Comparison of ENCODE assay signal across 8 mouse cellular contexts in genomic region chr19:5389647-5390046, GRCm38 (mm10). TPM values are rescaled to one million over a fixed set of nuclear protein-coding genes. Genes with fewer than 3 reads are reported as not detected.
A peak's percentile ranks its signal among the peaks of the same experiment; 100 is the strongest.
DNase-seq lines count a peak whose midpoint lies in the region; ATAC-seq lines count a peak whose summit lies in the region.

No protein-coding gene starts in this region.

- H3K4me2 ChIP-seq in limb, embryonic 13.5 days (replicated peaks), result peak overlapping the region; percentile 95
- H3K4me2 ChIP-seq in midbrain, embryonic 14.5 days (ENCODE audit: low read length), result peak overlapping the region; percentile 96

- H3K9me3 ChIP-seq in limb, embryonic 13.5 days, result no peaks in the 10 kb centered on the region
- no peaks in the 10 kb centered on the region for H3K9me3 ChIP-seq in midbrain, embryonic 14.5 days (ENCODE audit: control insufficient read depth, low read length)

- H3K9ac ChIP-seq in limb, embryonic 13.5 days, result peak overlapping the region; percentile 82
- H3K9ac ChIP-seq in midbrain, embryonic 14.5 days (replicated peaks; ENCODE audit: low read length), result no peak overlapping the region

- peaks cover 7% of the 10 kb centered on the region; the same call in 1 of the 2 replicates for H3K27me3 ChIP-seq in limb, embryonic 13.5 days
- no peaks in the 10 kb centered on the region for H3K27me3 ChIP-seq in midbrain, embryonic 14.5 days (ENCODE audit: control insufficient read depth, insufficient read depth, low read length)

- 11% methylated on average over 12 of the region's 12 CpGs for WGBS in limb, embryonic 13.5 days
- WGBS in midbrain, embryonic 14.5 days, result 50% methylated on average over 12 of the region's 12 CpGs

- peak overlapping the region; percentile 56; the same call in 1 of the 2 replicates for H3K27ac ChIP-seq in limb, embryonic 13.5 days
- no peak overlapping the region for H3K27ac ChIP-seq in midbrain, embryonic 14.5 days (replicated peaks; ENCODE audit: low read depth, low read length)

- H3K36me3 ChIP-seq in limb, embryonic 13.5 days, result peaks cover 22% of the 10 kb centered on the region
- peaks cover 12% of the 10 kb centered on the region for H3K36me3 ChIP-seq in midbrain, embryonic 14.5 days (ENCODE audit: control insufficient read depth, insufficient read depth, low read length)

- H3K4me1 ChIP-seq in limb, embryonic 13.5 days, result peaks cover 40% of the 10 kb centered on the region
- H3K4me1 ChIP-seq in midbrain, embryonic 14.5 days (ENCODE audit: control insufficient read depth, insufficient read depth, low read length), result peaks cover 28% of the 10 kb centered on the region

- DNase-seq in heart, adult 11 months, result peak; percentile 95
- no peak for DNase-seq in heart, postnatal 25 days (ENCODE audit: low spot score)
- DNase-seq in embryo, embryonic 11 days, result peak; percentile 29
- peak; percentile 23 to 42 for DNase-seq in heart, postnatal 14 days
- DNase-seq in midbrain, embryonic 14.5 days, result no peak
- peak; percentile 85 for DNase-seq in thymus, postnatal 14 days
- no peak for DNase-seq in right cerebral cortex, postnatal 10 days (ENCODE audit: low spot score in 2 of 2)

- intact Hi-C loops in heart, postnatal 25 days (cut with DNase I), result loop anchor here (2.0 kb wide), 1 partner anchor 35 kb away; the partner anchor contains the start of genes AI837181 and Drap1
- intact Hi-C loops in heart, postnatal 14 days (cut with DNase I), result loop anchor here (2.0 kb wide), 1 partner anchor 35 kb away; the partner anchor contains the start of genes AI837181 and Drap1

- no peak for ATAC-seq in limb, embryonic 13.5 days (ENCODE audit: low FRiP score, low read depth)
- no peak for ATAC-seq in midbrain, embryonic 14.5 days (ENCODE audit: low FRiP score, low TSS enrichment)

- H3K4me3 ChIP-seq in limb, embryonic 13.5 days, result peak overlapping the region; percentile 100
- peak overlapping the region; percentile 98 for H3K4me3 ChIP-seq in midbrain, embryonic 14.5 days (replicated peaks; ENCODE audit: low read depth, low read length)

RNA-seq across cellular contexts. Expression of gene Sart1, which starts 1.1 kb away (rescaled TPM):
- total RNA-seq in heart, postnatal 25 days (2021), result 10 to 100 TPM; 45.3 to 58.7 TPM
- total RNA-seq in heart, postnatal 14 days (2021), result 10 to 100 TPM; 47.5 to 49.5 TPM
- polyA plus RNA-seq in limb, embryonic 13.5 days (2015; fragmentation: Nextera tagmentation; extraction: Ambion mirVana), result 81.8 and 84.8 TPM in 2 replicates
- 57.1 and 61.1 TPM in 2 replicates for polyA plus RNA-seq in midbrain, embryonic 14.5 days (2014; fragmentation: Nextera tagmentation; extraction: Ambion mirVana)

RNA-seq across cellular contexts. Expression of gene Tsga10ip, which starts 12.7 kb away (rescaled TPM):
- total RNA-seq in heart, postnatal 25 days (2021), result under 1 TPM; 0.28 to 0.88 TPM
- total RNA-seq in heart, postnatal 14 days (2021), result under 1 TPM; 0.31 to 0.90 TPM
- polyA plus RNA-seq in limb, embryonic 13.5 days (2015; fragmentation: Nextera tagmentation; extraction: Ambion mirVana), result 0.15 and 0.31 TPM in 2 replicates
- polyA plus RNA-seq in midbrain, embryonic 14.5 days (2014; fragmentation: Nextera tagmentation; extraction: Ambion mirVana), result 0.12 TPM in 1 of 2 replicates, not detected in the other

RNA-seq across cellular contexts. Expression of gene Banf1, which starts 22.7 kb away (rescaled TPM):
- 100 to 1,000 TPM; 122 to 132 TPM for total RNA-seq in heart, postnatal 25 days (2021)
- 100 to 1,000 TPM; 115 to 145 TPM for total RNA-seq in heart, postnatal 14 days (2021)
- polyA plus RNA-seq in limb, embryonic 13.5 days (2015; fragmentation: Nextera tagmentation; extraction: Ambion mirVana), result 442 and 445 TPM in 2 replicates
- 330 and 375 TPM in 2 replicates for polyA plus RNA-seq in midbrain, embryonic 14.5 days (2014; fragmentation: Nextera tagmentation; extraction: Ambion mirVana)

RNA-seq across cellular contexts. Expression of gene Eif1ad, which starts 23.1 kb away (rescaled TPM):
- 10 to 100 TPM; 17.6 to 19.4 TPM for total RNA-seq in heart, postnatal 25 days (2021)
- total RNA-seq in heart, postnatal 14 days (2021), result 10 to 100 TPM; 21.5 to 22.6 TPM
- 54.9 and 62.3 TPM in 2 replicates for polyA plus RNA-seq in limb, embryonic 13.5 days (2015; fragmentation: Nextera tagmentation; extraction: Ambion mirVana)
- 36.4 and 36.6 TPM in 2 replicates for polyA plus RNA-seq in midbrain, embryonic 14.5 days (2014; fragmentation: Nextera tagmentation; extraction: Ambion mirVana)

RNA-seq across cellular contexts. Expression of gene Drap1, which starts 35.1 kb away (rescaled TPM):
- 100 to 1,000 TPM; 289 to 292 TPM for total RNA-seq in heart, postnatal 25 days (2021)
- 100 to 1,000 TPM; 252 to 264 TPM for total RNA-seq in heart, postnatal 14 days (2021)
- 301 and 336 TPM in 2 replicates for polyA plus RNA-seq in limb, embryonic 13.5 days (2015; fragmentation: Nextera tagmentation; extraction: Ambion mirVana)
- polyA plus RNA-seq in midbrain, embryonic 14.5 days (2014; fragmentation: Nextera tagmentation; extraction: Ambion mirVana), result 225 and 299 TPM in 2 replicates

Comparison
In these comparisons a context has a peak if more than half of its experiments do, and no peak if none do; other contexts are left out.
1. DNase-seq: peak in heart, adult 11 months (single experiment), embryo, embryonic 11 days (single experiment), heart, postnatal 14 days (2 of 2) and thymus, postnatal 14 days (single experiment); none in heart, postnatal 25 days (single experiment), midbrain, embryonic 14.5 days (single experiment) and right cerebral cortex, postnatal 10 days (0 of 2).